Mouse (Mus musculus): ENCODE measurements around the gene Swsap1.

The Swsap1 gene

GRCm38 (mm10) chr9:21935466-21936131 lies 20.0 kb upstream of the Swsap1 start:
- no peak for DNase-seq (ENCODE audit: low spot score in 2 of 2)

DNA sequence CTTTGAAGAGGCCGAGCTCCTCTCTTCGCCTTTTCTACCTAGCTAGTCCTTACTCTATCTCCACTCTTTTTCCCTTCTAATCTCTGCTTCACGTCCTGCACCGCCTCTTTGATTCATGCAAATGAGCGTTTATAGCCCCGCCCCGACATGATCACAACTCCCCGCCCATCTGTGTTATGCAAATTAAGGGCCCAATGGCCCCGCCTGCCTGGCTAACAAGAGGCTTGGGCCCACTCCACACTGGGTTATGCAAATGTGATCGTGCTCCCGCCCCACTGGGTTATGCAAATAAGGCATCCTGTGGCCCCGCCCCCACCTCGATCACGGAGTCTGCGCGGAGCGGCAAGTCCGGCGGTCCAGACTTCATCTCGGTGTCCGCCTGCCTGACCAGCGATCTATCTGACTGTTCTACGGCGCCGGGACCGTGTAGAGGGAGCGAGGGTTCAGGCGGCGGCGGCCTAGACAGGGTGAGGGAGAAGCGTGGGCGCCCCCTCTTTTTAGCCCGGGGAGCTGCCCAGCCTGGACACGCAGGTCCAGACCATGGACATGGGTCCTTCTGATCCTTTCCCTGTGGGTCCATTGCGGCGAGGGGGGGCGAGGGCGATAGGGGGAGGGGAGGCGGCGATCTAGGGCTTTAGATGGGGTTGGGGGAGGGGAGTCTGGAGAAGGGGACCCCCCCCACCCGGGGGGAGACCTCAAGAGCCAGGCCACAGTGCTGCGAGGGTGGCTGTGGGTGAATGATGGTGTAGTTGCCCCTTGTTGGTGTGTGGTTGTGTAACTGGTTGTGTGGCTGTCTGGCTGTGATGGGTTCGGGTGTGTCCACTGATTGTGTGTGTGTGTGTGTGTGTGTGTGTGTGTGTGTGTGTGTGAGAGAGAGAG lies 18.6 kb upstream of the Swsap1 start, which contains the start of gene Plppr2:
Gene Plppr2 (plus strand): TSS at position 342 of the 879 bp plus-strand sequence.
- peak; percentile 96 to 98 for DNase-seq (ENCODE audit: low spot score in 2 of 2)

DNA sequence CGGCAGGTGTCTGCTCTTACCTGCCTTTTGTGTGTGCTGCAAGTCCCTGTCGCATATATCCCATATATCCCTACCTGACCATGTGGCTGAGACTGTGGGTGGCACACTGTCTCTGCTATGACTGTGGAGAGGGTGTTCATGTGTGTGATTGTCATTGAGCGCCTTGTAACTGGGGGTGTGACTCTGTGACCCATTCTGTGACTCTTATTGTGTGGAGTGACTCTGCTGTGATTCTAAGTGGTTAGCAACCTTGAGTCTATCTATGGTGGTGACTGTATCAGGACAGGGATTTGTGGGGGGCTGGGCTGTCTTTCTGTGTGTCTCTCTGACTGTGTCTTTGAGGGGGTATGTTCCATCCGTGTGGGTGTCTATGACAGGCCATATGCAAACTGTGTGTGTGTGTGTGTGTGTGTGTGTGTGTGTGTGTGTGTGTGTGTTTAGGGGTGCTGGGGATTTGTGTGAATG lies 17.8 kb upstream of the Swsap1 start:
- no peak for DNase-seq (ENCODE audit: low spot score in 2 of 2)

- DNase-seq (ENCODE audit: low spot score in 2 of 2) = no peak
These were observed 17.2 kb upstream of the Swsap1 start for GRCm38 (mm10) chr9:21938234-21938855.

DNA sequence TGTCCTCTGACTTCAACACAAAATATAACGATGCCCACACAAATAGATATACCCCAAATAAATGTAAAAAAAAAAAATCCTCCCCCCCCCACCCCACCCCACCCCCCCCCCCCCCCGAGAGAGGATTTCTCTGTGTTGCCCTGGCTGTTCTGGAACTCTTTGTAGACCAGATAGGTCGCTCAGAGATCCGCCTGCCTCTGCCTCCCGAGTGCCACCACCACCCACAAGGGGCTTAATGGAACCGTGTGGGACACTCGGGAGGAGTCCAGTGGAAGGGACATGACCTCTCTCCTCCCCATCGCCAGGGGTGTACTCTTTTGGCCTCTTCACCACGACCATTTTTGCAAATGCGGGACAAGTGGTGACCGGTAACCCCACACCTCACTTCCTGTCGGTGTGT lies 12.5 kb upstream of the Swsap1 start:
- DNase-seq (ENCODE audit: low spot score in 2 of 2) = no peak

DNA sequence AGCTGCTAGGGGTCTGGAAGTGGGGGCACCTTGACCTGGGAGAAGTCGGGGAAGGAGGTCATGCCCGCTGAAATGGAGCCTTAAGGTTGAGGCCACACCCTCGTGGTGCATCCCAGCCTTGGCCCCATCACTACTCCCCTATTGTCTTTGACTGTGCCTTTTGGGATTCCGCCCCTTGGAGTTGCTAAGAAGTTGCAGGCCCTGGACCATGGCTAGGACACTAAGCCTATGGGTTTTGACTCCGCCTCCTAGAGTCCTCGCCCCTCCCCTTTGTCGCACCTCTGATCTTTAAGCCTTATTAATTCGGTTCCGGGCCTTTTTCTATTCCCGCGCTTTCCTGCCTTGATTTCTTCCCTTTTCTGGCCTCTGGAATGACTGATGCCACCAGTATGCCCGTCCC lies 11.9 kb upstream of the Swsap1 start:
- no peak for DNase-seq (ENCODE audit: low spot score in 2 of 2)

DNA sequence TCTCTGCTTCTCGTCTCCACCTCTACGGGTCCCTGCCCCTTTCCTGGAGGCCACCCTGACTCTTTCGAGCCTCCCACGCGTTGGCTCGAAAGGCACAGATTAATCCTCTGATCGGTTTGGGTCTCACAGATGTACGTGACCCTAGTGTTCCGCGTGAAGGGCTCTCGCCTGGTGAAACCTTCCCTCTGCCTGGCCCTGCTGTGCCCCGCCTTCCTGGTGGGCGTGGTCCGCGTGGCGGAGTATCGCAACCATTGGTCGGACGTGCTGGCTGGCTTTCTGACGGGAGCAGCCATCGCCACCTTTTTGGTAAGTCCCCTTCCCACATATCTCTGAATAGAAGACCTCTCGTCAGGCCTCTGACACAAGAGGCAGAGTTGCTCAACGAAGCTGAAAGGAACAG lies 11.3 kb upstream of the Swsap1 start:
- no peak for DNase-seq (ENCODE audit: low spot score in 2 of 2)

GRCm38 (mm10) chr9:21947540-21948130 lies 7.9 kb upstream of the Swsap1 start:
- no peak for DNase-seq (ENCODE audit: low spot score in 2 of 2)

- no peak for DNase-seq (ENCODE audit: low spot score in 2 of 2)
These were observed 7.4 kb upstream of the Swsap1 start for GRCm38 (mm10) chr9:21948146-21948545.

GRCm38 (mm10) chr9:21948790-21949189 lies 6.8 kb upstream of the Swsap1 start:
- DNase-seq (ENCODE audit: low spot score in 2 of 2) = no peak

DNA sequence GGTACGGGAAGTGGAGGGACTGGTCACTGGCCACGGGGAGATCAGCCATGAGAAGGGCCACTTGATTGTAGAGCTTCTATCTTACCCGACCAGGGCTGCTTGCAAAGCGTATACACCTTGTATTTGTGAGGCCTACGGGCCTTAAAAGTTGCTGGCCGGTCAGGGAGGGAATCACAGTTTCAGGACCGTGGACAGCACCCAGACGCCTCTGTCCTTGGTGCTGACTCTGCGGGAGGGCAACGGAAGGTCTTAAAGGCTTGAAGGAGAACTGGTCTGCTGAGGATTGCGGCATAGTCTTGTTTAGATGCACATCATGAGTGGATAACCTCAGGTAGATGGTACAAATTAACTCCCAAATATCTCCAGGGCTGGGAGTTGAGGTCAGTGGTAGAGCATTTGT lies 5.2 kb upstream of the Swsap1 start:
- DNase-seq (ENCODE audit: low spot score in 2 of 2) = no peak

DNA sequence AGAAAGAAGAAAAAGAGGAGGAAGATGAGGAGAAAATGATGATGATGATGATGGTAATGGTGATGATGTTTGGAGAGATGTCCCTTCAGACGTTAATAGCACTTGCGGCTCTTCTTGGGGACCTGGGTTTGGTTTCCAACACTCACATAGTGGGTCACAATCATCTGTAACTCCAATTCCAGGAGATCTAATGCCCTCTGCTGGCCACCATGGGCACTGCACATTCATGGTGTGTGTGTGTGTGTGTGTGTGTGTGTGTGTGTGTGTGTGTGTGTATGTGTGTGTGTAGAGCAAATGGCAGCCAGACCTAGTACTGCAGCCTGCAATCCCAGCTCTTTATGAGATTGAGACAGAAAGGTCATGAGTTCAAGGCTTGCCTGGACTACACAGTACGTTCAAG lies 3.6 kb upstream of the Swsap1 start:
- DNase-seq (ENCODE audit: low spot score in 2 of 2) = no peak

DNA sequence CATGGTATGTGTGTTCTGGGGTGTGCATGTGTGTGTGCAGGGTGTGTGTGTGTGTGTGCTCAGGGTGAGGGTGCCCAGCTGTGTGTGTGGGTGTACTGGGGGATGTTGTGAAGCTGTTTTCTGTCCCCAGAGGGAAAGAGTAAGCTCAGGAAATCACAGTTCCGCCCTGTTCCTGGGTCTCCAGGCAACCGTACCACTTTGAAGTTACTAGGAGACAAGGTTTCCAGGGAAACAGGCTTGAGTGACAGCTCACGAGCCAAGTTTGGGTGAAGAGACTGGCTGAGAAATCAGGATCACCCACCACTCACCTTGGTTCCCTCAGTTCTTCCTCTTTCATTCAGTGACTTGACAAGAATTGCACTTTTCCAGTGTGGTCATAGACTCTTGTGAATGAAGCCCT lies 2.0 kb upstream of the Swsap1 start:
- peak; percentile 60 to 73 for DNase-seq (ENCODE audit: low spot score in 2 of 2)

GRCm38 (mm10) chr9:21954635-21955034 lies 920 bp upstream of the Swsap1 start:
- DNase-seq (ENCODE audit: low spot score in 2 of 2) = no peak

DNA sequence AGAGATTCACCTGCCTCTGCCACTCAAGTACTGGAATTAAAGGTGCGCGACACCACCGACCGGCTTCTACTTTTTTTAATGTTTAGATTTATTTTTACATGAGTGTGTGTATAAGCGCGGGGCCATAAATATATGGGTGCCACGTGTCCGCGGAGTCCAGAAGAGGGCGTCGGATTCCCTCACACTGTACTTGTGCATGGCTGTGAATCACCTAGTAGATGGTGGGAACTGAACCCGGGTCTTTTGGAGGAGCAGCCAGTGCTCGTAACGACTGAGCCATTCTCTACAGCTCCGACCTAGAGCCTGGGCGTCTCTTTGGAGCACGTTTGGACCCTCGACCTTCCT lies 358 bp upstream of the Swsap1 start:
- DNase-seq (ENCODE audit: low spot score in 2 of 2) = no peak

GRCm38 (mm10) chr9:21958372-21958771 lies 2.8 kb downstream of the Swsap1 start:
- no peak for DNase-seq (ENCODE audit: low spot score in 2 of 2)

DNA sequence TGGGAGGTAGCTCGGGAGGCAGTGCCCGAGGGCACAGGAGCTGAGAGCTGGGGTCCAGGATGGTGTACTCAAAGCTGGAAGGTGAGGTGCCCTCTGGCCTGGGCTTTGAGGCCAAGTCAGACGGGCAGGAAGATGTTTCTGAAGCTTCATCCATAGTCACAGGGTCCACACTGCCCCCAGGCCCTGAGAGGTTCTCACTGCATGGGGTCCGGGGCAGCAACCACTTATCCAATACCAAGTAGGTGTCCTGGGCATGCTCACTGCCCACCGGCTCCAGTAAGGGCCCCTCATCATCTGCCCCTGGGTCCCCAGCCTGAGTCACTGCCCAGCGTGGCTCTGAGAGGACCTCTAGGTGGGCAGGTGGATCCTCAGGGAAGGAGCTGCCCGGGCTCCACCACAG lies 3.7 kb downstream of the Swsap1 start:
- no peak for DNase-seq (ENCODE audit: low spot score in 2 of 2)

- DNase-seq (ENCODE audit: low spot score in 2 of 2) = no peak
These were observed 4.6 kb downstream of the Swsap1 start for GRCm38 (mm10) chr9:21960135-21960534.

DNA sequence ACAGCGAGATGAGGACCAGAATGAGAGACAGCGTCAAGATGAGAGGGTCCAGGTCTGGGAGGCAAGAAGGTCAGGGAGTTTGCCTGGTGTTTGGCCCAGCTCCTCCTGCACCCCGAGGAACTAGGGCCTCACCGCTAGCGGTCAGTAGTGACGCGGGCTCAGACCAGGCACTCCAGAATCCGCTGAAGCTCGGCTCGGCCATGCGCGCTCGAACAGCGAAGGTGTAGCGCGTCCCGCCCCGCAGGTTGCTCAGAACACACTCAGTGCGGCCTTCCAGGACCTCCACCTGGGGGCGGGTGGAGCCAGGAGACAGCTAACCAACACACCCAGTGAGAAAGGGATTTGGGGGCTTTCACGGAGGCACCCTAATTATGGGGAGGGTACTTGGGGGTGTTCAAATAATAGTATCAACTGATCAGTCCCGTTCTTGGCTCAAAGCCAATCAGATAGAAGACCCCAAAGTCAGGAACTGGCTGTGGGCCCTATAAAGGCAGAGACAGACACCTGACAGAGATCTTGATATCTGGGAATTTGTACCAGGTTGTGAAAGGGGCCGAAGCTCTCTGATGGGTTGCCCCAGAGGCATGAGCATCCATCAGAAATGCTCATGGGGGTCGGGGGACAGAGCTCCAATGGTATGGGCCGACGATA lies 5.1 kb downstream of the Swsap1 start:
- no peak for DNase-seq (ENCODE audit: low spot score in 2 of 2)

- DNase-seq (ENCODE audit: low spot score in 2 of 2) = no peak
These were observed 5.9 kb downstream of the Swsap1 start for GRCm38 (mm10) chr9:21961366-21961980.

DNA sequence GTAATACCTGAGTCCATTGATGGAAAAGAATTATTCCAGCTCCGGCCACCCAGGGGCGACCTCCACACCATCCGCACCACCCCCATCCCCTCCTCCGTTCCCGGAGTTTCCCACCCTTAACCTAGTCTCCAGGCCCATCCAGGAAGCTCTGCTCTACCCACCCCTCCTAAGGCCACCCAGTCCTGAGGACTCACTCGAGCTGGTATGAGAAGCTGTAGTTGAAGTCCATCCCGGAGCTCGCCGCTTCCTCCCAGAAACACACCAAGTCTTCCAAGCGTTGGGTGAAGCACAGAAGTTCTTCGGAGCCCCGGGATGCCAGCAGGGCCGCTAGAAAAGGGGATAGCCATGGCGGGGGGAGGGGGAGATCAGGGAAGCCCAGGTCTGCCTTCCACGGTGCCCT lies 6.5 kb downstream of the Swsap1 start:
- no peak for DNase-seq (ENCODE audit: low spot score in 2 of 2)
